Mouse (Mus musculus): ENCODE measurements around the gene Gaa. TPM values are rescaled to one million over a fixed set of nuclear protein-coding genes. Genes with fewer than 3 reads are reported as not detected.

Gene Gaa
- polyA plus RNA-seq (2014; fragmentation: Illumina TruSeq; extraction: RNeasy Lipid Tissue Mini Kit (QIAGEN cat#74804); ENCODE audit: low read depth, low replicate concordance): not detected

DNA sequence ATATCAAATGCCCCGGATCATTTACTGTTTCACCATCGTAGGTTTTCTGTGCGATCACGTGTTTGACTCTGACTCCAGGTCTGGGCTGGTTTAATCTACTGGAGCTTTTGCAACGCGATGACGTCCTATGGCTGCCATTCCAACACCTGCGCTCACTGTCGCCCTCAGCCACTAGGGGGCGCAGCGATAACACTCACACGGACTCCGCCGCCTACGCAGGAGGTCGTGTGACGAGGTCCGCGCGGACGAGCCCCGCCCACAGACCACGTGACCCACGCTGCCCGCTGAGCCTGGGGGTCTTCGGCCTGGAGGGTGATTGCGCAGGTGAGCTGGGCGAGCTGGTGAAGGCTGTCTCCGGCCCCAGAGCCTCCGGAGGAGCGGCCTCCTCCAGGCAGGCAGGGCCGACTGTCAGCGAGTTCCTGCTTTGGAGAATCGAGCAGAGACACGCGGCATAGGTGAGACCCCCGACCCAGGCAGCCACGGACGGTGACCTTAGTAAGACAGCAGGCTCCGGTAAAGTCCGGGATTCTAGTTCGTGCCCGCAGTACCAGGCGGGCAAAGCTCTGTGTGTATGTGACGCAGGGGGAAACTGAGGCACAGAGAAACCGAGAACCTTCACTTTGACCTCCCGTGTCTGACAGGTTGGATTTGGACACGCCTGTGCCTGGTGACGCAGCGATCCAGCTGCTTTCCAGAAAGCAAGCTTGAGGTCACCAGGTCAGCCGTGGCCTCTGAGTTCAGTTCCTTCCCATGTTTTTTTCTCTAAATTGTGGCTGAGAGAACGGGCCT lies at the start of gene Gaa:
Gene Gaa (plus strand): TSS at position 120 of the 789 bp plus-strand sequence.

DNA sequence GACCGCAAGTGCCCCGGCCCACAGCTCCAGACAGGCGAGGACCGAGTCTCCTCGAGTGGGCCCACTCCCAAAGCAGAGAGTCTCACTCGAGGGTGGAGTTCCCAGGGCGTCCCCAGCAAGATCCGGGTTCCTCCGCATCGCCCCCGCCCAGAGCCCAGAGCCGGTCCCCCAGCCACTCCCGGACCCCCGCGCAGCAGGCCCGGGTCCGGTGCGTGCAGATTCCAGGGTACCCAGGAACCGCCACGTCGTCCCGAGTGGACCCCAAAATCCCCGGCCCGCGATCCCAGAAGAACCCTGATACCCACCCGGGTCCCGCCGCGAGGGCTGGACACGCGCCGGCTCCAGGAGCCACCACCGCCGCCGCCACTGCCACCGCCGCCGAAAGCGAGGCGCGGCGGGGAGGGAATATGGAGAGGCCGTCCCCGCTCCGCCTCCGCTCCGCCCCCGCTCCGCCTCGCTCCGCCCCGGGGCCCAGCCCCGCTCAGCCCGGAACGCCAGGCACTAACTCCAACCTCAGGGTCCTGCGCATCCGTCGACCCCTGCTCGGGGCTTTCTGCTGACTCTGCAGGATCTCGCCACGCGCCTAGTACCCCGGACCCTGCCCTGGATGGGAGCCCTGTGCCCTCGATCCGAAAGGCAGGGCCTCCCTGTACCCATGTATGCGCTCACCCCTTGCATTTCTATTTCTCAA lies 39.5 kb upstream of the Gaa start, which contains the start of the genes Tbc1d16 and Ccdc40:
Gene Tbc1d16 (minus strand): TSS at position 409 of the 691 bp plus-strand sequence.
Gene Ccdc40 (plus strand): TSS at position 482 of the 691 bp plus-strand sequence.

DNA sequence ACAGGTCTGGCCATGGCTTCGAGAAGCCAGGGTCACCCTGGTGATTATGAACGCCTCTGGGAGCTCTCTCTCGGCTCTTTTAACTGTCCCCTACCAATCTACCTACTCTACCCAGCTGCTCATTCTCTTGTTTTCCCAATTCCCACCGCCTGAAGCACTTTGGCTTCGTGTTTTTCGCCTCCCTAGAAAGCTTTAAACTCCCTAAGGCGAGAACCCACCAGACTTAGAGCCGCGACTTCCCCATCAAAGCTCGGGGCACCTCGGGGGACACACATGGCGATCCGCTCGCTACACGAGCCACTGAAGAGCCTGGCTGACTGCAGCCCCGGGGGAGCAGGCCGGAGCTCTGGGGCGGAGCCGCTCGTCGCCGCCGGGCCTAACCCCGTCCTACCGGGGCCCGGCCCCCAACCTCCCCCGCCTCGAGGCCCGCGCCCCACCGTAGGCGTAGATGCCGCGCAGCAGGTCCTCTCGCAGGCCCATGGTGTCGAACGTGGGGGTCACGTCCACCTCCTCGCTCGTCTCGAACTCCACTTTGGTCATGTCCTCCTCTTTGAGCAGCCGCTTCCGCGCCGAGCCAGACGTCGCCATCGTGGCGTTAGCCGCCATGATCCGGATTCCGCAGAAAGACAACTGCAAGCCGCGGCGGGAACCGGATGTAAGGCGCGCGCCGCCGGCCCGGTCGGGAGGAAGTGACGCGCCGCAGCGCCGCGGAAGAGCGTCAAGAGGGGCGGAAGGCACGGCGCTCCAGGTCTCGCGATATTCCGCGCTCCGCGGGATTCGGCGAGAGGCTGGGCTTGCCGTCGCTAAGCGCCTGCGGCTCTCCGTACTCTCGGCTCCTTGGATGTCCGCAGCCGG lies 31.9 kb downstream of the Gaa start, which contains the start of gene Eif4a3:
Gene Eif4a3 (minus strand): TSS at position 699 of the 855 bp plus-strand sequence.

DNA sequence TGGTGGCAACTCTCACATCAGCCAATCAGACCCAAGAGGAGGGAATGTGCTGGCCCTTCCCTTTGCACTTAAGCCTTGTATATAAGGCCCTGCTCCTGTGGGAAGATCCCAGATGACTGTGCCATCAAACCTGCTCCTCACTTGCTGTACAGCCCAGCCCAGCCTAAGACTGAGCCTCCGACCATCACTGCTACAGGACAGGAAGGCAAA lies 39.9 kb downstream of the Gaa start, which contains the start of gene Card14:
Gene Card14 (plus strand): TSS at position 111 of the 210 bp plus-strand sequence.

Other genes starting within 250 kb of the Gaa start
- gene Cbx2, start 244.9 kb upstream of the Gaa start, polyA plus RNA-seq (2014; fragmentation: Illumina TruSeq; extraction: RNeasy Lipid Tissue Mini Kit (QIAGEN cat#74804); ENCODE audit: low read depth, low replicate concordance): 0.41 TPM
- 1.0 TPM for gene Cbx8, start 226.9 kb upstream of the Gaa start, polyA plus RNA-seq (2014; fragmentation: Illumina TruSeq; extraction: RNeasy Lipid Tissue Mini Kit (QIAGEN cat#74804); ENCODE audit: low read depth, low replicate concordance)
- 3.4 TPM for gene Cbx4, start 181.7 kb upstream of the Gaa start, polyA plus RNA-seq (2014; fragmentation: Illumina TruSeq; extraction: RNeasy Lipid Tissue Mini Kit (QIAGEN cat#74804); ENCODE audit: low read depth, low replicate concordance)
- 1.7 TPM for gene Tbc1d16, start 39.4 kb upstream of the Gaa start, polyA plus RNA-seq (2014; fragmentation: Illumina TruSeq; extraction: RNeasy Lipid Tissue Mini Kit (QIAGEN cat#74804); ENCODE audit: low read depth, low replicate concordance)
- not detected for gene Ccdc40, start 39.3 kb upstream of the Gaa start, polyA plus RNA-seq (2014; fragmentation: Illumina TruSeq; extraction: RNeasy Lipid Tissue Mini Kit (QIAGEN cat#74804); ENCODE audit: low read depth, low replicate concordance)
- gene Eif4a3, start 32.2 kb downstream of the Gaa start, polyA plus RNA-seq (2014; fragmentation: Illumina TruSeq; extraction: RNeasy Lipid Tissue Mini Kit (QIAGEN cat#74804); ENCODE audit: low read depth, low replicate concordance): 42.8 TPM
- 0.41 TPM for gene Card14, start 39.9 kb downstream of the Gaa start, polyA plus RNA-seq (2014; fragmentation: Illumina TruSeq; extraction: RNeasy Lipid Tissue Mini Kit (QIAGEN cat#74804); ENCODE audit: low read depth, low replicate concordance)
- gene Sgsh, start 87.6 kb downstream of the Gaa start, polyA plus RNA-seq (2014; fragmentation: Illumina TruSeq; extraction: RNeasy Lipid Tissue Mini Kit (QIAGEN cat#74804); ENCODE audit: low read depth, low replicate concordance): 2.1 TPM
- 2.7 TPM for gene Slc26a11, start 87.7 kb downstream of the Gaa start, polyA plus RNA-seq (2014; fragmentation: Illumina TruSeq; extraction: RNeasy Lipid Tissue Mini Kit (QIAGEN cat#74804); ENCODE audit: low read depth, low replicate concordance)
- 77.4 TPM for gene Rnf213, start 125.2 kb downstream of the Gaa start, polyA plus RNA-seq (2014; fragmentation: Illumina TruSeq; extraction: RNeasy Lipid Tissue Mini Kit (QIAGEN cat#74804); ENCODE audit: low read depth, low replicate concordance)
- gene Endov, start 223.5 kb downstream of the Gaa start, polyA plus RNA-seq (2014; fragmentation: Illumina TruSeq; extraction: RNeasy Lipid Tissue Mini Kit (QIAGEN cat#74804); ENCODE audit: low read depth, low replicate concordance): 0.50 TPM

Measured in sigmoid colon, adult 10 weeks (tissue).